Mouse (Mus musculus) retina, postnatal 7 days (tissue): ENCODE data around the gene Npas2.

Source experiments
- DNase-seq: peaks from one replicate; pipeline ENCODE4 v3.0.0-alpha.2; 2012; ENCODE audit warnings: low read depth, low spot score

Npas2 gene

GRCm38 (mm10) chr1:39217584-39217983, 24.1 kb downstream of the Npas2 start:
- no peak for DNase-seq

GRCm38 (mm10) chr1:39228401-39228800, 34.9 kb downstream of the Npas2 start:
- DNase-seq: no peak

- DNase-seq: no peak
These were observed 36.5 kb downstream of the Npas2 start for GRCm38 (mm10) chr1:39230021-39230420.

- DNase-seq: no peak
These were observed 41.4 kb downstream of the Npas2 start for GRCm38 (mm10) chr1:39234815-39235449.

GRCm38 (mm10) chr1:39237503-39238255, 44.1 kb downstream of the Npas2 start:
- no peak for DNase-seq

- DNase-seq: no peak
These were observed 47.5 kb downstream of the Npas2 start for GRCm38 (mm10) chr1:39240860-39241584.

- DNase-seq: no peak
These were observed 51.2 kb downstream of the Npas2 start for GRCm38 (mm10) chr1:39244726-39245125.

- DNase-seq: no peak
These were observed 58.1 kb downstream of the Npas2 start for GRCm38 (mm10) chr1:39251679-39252078.

GRCm38 (mm10) chr1:39253771-39254170, 60.2 kb downstream of the Npas2 start:
- DNase-seq: peak; percentile 20

- no peak for DNase-seq
These were observed 62.5 kb downstream of the Npas2 start for GRCm38 (mm10) chr1:39256051-39256450.

GRCm38 (mm10) chr1:39256513-39257330, 63.2 kb downstream of the Npas2 start:
- DNase-seq: no peak

GRCm38 (mm10) chr1:39257331-39257594, 63.7 kb downstream of the Npas2 start:
- DNase-seq: no peak

- no peak for DNase-seq
These were observed 66.1 kb downstream of the Npas2 start for GRCm38 (mm10) chr1:39259668-39260067.

- DNase-seq: no peak
These were observed 66.8 kb downstream of the Npas2 start for GRCm38 (mm10) chr1:39260183-39260978.

- no peak for DNase-seq
These were observed 73.4 kb downstream of the Npas2 start for GRCm38 (mm10) chr1:39266843-39267512.

GRCm38 (mm10) chr1:39272976-39273375, 79.4 kb downstream of the Npas2 start:
- no peak for DNase-seq

GRCm38 (mm10) chr1:39280391-39280790, 86.9 kb downstream of the Npas2 start:
- DNase-seq: no peak

GRCm38 (mm10) chr1:39280989-39281875, 87.7 kb downstream of the Npas2 start:
- no peak for DNase-seq

- no peak for DNase-seq
These were observed 88.4 kb downstream of the Npas2 start for GRCm38 (mm10) chr1:39281888-39282287.

- no peak for DNase-seq
These were observed 89.8 kb downstream of the Npas2 start for GRCm38 (mm10) chr1:39283323-39283722.
